Mouse (Mus musculus) embryonic fibroblast, embryonic 13.5 days (primary cell): ENCODE measurements around the gene Eef1akmt1. TPM values are rescaled to one million over a fixed set of nuclear protein-coding genes. Genes with fewer than 3 reads are reported as not detected.

ENCODE experiments used
- H3K27ac ChIP-seq: 2 replicates; pipeline ENCODE4 v1.5.1; 2012; ENCODE audit warnings: low read length, control low read depth, inconsistent platforms; ENCODE audit not compliant: insufficient read depth
- H3K4me1 ChIP-seq: 2 replicates; pipeline ENCODE4 v1.6.1; 2011; ENCODE audit warnings: low read length; ENCODE audit not compliant: control insufficient read depth, insufficient read depth
- H3K4me3 ChIP-seq: 2 replicates; pipeline ENCODE4 v1.5.1; 2011; ENCODE audit warnings: mild to moderate bottlenecking, control low read depth, low read length; ENCODE audit not compliant: insufficient read depth
- CTCF ChIP-seq: IDR thresholded peaks from 2 replicates; pipeline ENCODE4 v1.5.1; 2011; ENCODE audit warnings: mild to moderate bottlenecking, control low read depth, low read length, moderate library complexity, borderline replicate concordance; ENCODE audit not compliant: insufficient read depth
- POLR2A ChIP-seq: IDR thresholded peaks from 2 replicates; pipeline ENCODE4 v1.6.1; 2011; ENCODE audit warnings: low read depth, mild to moderate bottlenecking, control low read depth, low read length, moderate library complexity
- polyA plus RNA-seq: library from polyadenylated mRNA; stranded (reverse); fragments of >200 nt; gene quantifications from 2 replicates; pipeline ENCODE4 v1.2.4, GENCODE M21; 2011; ENCODE audit warnings: low read depth; ENCODE audit not compliant: missing spikeins, insufficient read length

The Eef1akmt1 gene
- polyA plus RNA-seq, 1 experiment: 52.1 TPM

DNA sequence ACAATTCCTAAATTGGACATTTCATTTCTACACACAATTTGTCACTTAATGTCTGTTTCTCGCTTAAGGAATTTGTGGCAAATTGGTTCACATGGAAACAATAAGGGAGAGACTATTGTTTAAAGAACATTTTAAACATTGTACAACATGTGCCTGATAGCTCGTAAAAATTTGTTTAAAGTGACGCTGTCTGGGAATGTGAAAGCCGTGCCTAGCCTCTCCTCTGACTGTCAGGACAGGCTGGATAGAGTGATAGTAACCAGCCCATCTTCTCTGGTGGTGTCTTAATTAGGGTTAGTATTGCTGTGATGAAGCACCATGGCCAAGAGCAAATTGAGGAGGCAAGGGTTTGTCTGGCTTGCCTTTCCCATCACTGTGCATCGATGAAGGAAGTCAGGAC is 24.4 kb downstream of the Eef1akmt1 start:
- Histone ChIP-seq H3K4me3 (no peak overlapping the region), H3K27ac (no peak overlapping the region), H3K4me1 (no peaks in the 10 kb centered on the region)
- TF ChIP-seq POLR2A (no peak), CTCF (no peak)

- H3K4me3 ChIP-seq: no peak overlapping the region
- H3K27ac ChIP-seq: no peak overlapping the region
- no peak for TF ChIP-seq POLR2A
- TF ChIP-seq CTCF: no peak
- no peaks in the 10 kb centered on the region for H3K4me1 ChIP-seq
Observed at GRCm38 (mm10) chr14:57546557-57547021, 24.8 kb downstream of the Eef1akmt1 start.

GRCm38 (mm10) chr14:57546131-57546530 is 25.3 kb downstream of the Eef1akmt1 start:
- H3K4me3 ChIP-seq: no peak overlapping the region
- no peak overlapping the region for H3K27ac ChIP-seq
- TF ChIP-seq CTCF (no peak), POLR2A (no peak)
- H3K4me1 ChIP-seq: no peaks in the 10 kb centered on the region

GRCm38 (mm10) chr14:57545526-57545925 is 25.9 kb downstream of the Eef1akmt1 start:
- Histone ChIP-seq H3K4me3 (no peak overlapping the region), H3K27ac (no peak overlapping the region), H3K4me1 (no peaks in the 10 kb centered on the region)
- TF ChIP-seq POLR2A (no peak), CTCF (no peak)

DNA sequence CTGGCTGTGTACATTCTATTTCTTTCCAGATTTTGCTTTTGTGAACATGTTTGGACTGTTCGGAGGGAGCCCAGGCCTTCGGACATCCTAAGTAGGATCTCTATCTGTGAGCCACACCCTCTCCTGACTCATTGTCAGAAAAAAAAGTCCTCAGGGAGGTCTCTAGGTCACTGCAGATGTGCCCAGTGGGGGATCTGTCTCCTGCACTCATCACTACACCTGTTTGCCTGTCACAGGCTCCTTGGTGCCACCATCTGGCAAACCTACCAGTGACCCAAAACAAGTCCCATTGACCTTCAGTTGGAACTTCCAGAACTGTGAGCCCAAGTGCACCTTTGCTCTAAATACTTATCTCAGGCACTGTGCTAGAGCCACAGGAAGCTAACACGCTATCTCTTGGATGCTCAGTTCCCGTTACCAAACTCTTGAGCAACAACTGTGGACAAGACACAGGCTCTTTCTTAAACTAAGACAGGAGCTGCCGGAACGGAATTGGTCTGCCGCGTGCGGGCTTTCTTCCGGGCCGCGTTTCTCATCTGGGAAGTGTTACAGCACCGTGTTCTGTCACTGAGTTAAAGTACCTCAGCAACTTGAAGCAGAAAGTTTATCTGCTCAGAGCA is 27.9 kb downstream of the Eef1akmt1 start:
- TF ChIP-seq POLR2A: no peak
- TF ChIP-seq CTCF: no peak
- Histone ChIP-seq H3K4me1 (no peaks in the 10 kb centered on the region), H3K4me3 (no peak overlapping the region), H3K27ac (no peak overlapping the region)

DNA sequence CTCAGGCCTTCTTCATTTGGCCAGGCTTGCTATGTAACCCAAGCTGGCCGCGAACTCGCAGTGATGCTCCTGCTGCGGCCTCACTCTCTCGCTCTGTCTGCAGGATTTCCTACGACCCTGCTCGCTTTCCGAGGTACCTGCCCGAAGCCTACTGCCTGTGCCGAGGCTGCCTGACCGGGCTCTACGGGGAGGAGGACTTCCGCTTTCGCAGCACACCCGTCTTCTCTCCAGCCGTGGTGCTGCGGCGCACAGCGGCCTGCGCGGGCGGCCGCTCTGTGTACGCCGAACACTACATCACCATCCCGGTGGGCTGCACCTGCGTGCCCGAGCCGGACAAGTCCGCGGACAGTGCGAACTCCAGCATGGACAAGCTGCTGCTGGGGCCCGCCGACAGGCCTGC is 29.2 kb downstream of the Eef1akmt1 start:
- TF ChIP-seq CTCF (no peak), POLR2A (no peak)
- no peak overlapping the region for H3K4me3 ChIP-seq
- no peak overlapping the region for H3K27ac ChIP-seq
- H3K4me1 ChIP-seq: no peaks in the 10 kb centered on the region

- Histone ChIP-seq H3K27ac (no peak overlapping the region), H3K4me1 (no peaks in the 10 kb centered on the region)
- no peak for TF ChIP-seq CTCF
- TF ChIP-seq POLR2A: no peak
Observed at GRCm38 (mm10) chr14:57540683-57541082, 30.7 kb downstream of the Eef1akmt1 start.

DNA sequence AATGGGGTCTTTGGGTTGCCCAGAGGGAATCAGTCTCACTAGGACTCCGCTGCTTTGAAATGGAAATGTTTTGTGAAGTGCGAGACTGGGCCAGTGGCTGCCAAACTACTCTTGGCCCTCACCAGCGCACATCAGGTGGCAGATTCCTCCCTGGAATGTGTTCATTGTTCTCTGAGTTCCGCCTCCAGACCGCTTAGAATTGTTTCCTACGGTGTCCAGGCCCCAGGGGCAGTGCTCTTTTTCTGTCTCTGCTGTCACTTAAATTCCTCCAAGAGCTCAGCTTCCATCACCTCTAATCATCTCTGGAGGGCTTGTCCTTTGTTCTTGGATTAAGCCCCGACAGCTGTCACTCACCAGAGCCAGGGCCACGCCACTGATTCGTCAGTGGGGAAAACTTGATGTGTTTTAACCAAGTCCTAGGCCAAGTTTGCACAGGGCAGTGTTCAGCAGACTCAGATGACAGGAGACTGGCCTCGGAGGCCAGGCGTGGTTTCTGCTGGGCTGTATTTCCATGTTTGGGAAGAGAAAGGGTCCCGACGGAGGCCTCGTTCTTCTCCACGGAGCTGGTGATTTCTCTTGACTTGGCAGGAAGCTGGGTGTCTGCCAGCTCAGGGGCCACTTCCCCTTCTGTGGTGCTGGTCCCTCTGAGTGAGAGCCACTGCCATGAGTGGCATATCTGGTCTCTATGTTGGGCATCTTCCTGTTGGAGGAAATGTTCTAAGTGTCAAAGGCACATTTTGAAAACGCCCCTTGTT is 34.0 kb downstream of the Eef1akmt1 start:
- H3K4me3 ChIP-seq: no peak overlapping the region
- H3K4me1 ChIP-seq: peaks cover 2% of the 10 kb centered on the region; the same call in 1 of the 2 replicates
- TF ChIP-seq POLR2A: no peak
- H3K27ac ChIP-seq: no peak overlapping the region

More at GRCm38 (mm10) chr14:57540683-57541082, 30.7 kb downstream of the Eef1akmt1 start:
- H3K4me3 ChIP-seq: no peak overlapping the region

GRCm38 (mm10) chr14:57536820-57537219 is 34.6 kb downstream of the Eef1akmt1 start:
- Histone ChIP-seq H3K27ac (no peak overlapping the region), H3K4me1 (peaks cover 2% of the 10 kb centered on the region; the same call in 1 of the 2 replicates), H3K4me3 (no peak overlapping the region)
- TF ChIP-seq CTCF: no peak
- no peak for TF ChIP-seq POLR2A

DNA sequence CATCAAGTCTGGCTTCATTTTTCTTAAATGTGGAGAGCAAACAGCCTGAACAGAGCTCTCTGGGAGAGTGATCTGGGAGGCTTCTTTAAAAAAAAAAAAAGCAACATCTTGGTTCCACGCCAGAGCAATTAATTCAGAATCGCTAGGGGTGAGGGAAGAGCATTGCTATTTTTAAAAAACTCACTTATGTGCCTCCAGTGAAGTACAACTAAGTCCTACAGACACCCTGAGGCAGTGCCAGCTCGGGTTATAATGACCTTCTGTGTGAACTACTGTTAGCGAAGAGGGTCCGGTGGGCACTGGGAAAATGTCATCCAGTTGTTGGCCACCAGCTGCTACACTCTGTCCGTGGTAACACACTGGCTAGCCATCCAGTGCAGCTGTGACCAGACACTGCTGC is 35.8 kb downstream of the Eef1akmt1 start:
- Histone ChIP-seq H3K27ac (no peak overlapping the region), H3K4me3 (no peak overlapping the region), H3K4me1 (peaks cover 2% of the 10 kb centered on the region; the same call in 1 of the 2 replicates)
- TF ChIP-seq CTCF (no peak), POLR2A (no peak)

GRCm38 (mm10) chr14:57534961-57535360 is 36.5 kb downstream of the Eef1akmt1 start:
- Histone ChIP-seq H3K4me1 (peaks cover 2% of the 10 kb centered on the region; the same call in 1 of the 2 replicates), H3K4me3 (no peak overlapping the region), H3K27ac (no peak overlapping the region)
- no peak for TF ChIP-seq POLR2A
- no peak for TF ChIP-seq CTCF
